Mouse (Mus musculus): ENCODE data around the gene Inpp4b. TPM values are rescaled to one million over a fixed set of nuclear protein-coding genes. Genes with fewer than 3 reads are reported as not detected.

The Inpp4b gene
- polyA plus RNA-seq, 1 experiment from 2014 or later: 6.0 TPM

- Histone ChIP-seq H3K9me3 (ENCODE audit: control insufficient read depth, low read length) (no peaks in the 10 kb centered on the region), H3K36me3 (ENCODE audit: control insufficient read depth, insufficient read depth, low read length) (no peaks in the 10 kb centered on the region), H3K4me3 (ENCODE audit: low read length) (no peak overlapping the region), H3K4me1 (ENCODE audit: control insufficient read depth, insufficient read depth, low read length) (no peaks in the 10 kb centered on the region), H3K27me3 (replicated peaks; ENCODE audit: control insufficient read depth, insufficient read depth, low read length) (no peaks in the 10 kb centered on the region), H3K4me2 (ENCODE audit: low read depth, low read length) (no peak overlapping the region), H3K9ac (ENCODE audit: low read depth, low read length) (no peak overlapping the region), H3K27ac (ENCODE audit: low read length) (no peak overlapping the region)
- WGBS: 74% methylated on average over 2 of the region's 2 CpGs
- no peak for ATAC-seq
Measured at GRCm38 (mm10) chr8:81449798-81450197, 107.4 kb downstream of the Inpp4b start.

GRCm38 (mm10) chr8:81452082-81452481, 109.7 kb downstream of the Inpp4b start:
- WGBS: 57% methylated on average over 6 of the region's 6 CpGs
- no peaks in the 10 kb centered on the region for H3K4me1 ChIP-seq (ENCODE audit: control insufficient read depth, insufficient read depth, low read length)
- no peaks in the 10 kb centered on the region for H3K36me3 ChIP-seq (ENCODE audit: control insufficient read depth, insufficient read depth, low read length)

DNA sequence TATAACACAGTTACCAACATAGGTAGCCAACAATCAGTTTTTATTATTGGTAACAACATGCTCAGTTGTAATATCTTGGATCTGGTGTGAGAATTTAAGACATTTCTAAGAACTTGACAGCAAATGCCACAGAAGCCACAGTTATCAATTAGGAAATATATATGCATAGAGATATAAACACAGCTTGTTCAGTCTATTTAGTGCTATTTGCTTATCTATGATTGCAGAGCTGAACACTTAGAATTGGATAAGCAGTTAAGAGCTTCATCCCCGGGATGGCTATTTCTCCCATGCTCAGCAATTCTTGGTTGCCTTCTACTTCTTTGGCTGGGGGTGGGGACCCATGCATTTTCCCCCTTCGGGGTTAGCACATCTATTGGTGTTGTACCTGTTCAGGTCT, 112.5 kb downstream of the Inpp4b start:
- Histone ChIP-seq H3K9ac (ENCODE audit: low read depth, low read length) (no peak overlapping the region), H3K9me3 (ENCODE audit: control insufficient read depth, low read length) (no peaks in the 10 kb centered on the region), H3K4me3 (ENCODE audit: low read length) (no peak overlapping the region), H3K27me3 (replicated peaks; ENCODE audit: control insufficient read depth, insufficient read depth, low read length) (no peaks in the 10 kb centered on the region), H3K27ac (ENCODE audit: low read length) (no peak overlapping the region), H3K4me1 (ENCODE audit: control insufficient read depth, insufficient read depth, low read length) (no peaks in the 10 kb centered on the region), H3K36me3 (ENCODE audit: control insufficient read depth, insufficient read depth, low read length) (no peaks in the 10 kb centered on the region), H3K4me2 (ENCODE audit: low read depth, low read length) (no peak overlapping the region)
- 72% methylated on average over 2 of the region's 2 CpGs for WGBS
- ATAC-seq: no peak

More at GRCm38 (mm10) chr8:81452082-81452481, 109.7 kb downstream of the Inpp4b start:
- Histone ChIP-seq H3K4me2 (ENCODE audit: low read depth, low read length) (no peak overlapping the region), H3K9me3 (ENCODE audit: control insufficient read depth, low read length) (no peaks in the 10 kb centered on the region), H3K27me3 (replicated peaks; ENCODE audit: control insufficient read depth, insufficient read depth, low read length) (no peaks in the 10 kb centered on the region), H3K4me3 (ENCODE audit: low read length) (no peak overlapping the region), H3K27ac (ENCODE audit: low read length) (no peak overlapping the region), H3K9ac (ENCODE audit: low read depth, low read length) (no peak overlapping the region)
- no peak for ATAC-seq

- H3K9me3 ChIP-seq (ENCODE audit: control insufficient read depth, low read length): no peaks in the 10 kb centered on the region
- no peaks in the 10 kb centered on the region for H3K36me3 ChIP-seq (ENCODE audit: control insufficient read depth, insufficient read depth, low read length)
- no peak overlapping the region for H3K9ac ChIP-seq (ENCODE audit: low read depth, low read length)
- no peak for ATAC-seq
- no peak overlapping the region for H3K4me2 ChIP-seq (ENCODE audit: low read depth, low read length)
- H3K27me3 ChIP-seq (replicated peaks; ENCODE audit: control insufficient read depth, insufficient read depth, low read length): no peaks in the 10 kb centered on the region
- H3K4me3 ChIP-seq (ENCODE audit: low read length): no peak overlapping the region
- H3K4me1 ChIP-seq (ENCODE audit: control insufficient read depth, insufficient read depth, low read length): no peaks in the 10 kb centered on the region
- H3K27ac ChIP-seq (ENCODE audit: low read length): no peak overlapping the region
- 84% methylated on average over 3 of the region's 3 CpGs for WGBS
Measured at GRCm38 (mm10) chr8:81463762-81464161, 121.4 kb downstream of the Inpp4b start.

GRCm38 (mm10) chr8:81466776-81467175, 124.4 kb downstream of the Inpp4b start:
- H3K4me1 ChIP-seq (ENCODE audit: control insufficient read depth, insufficient read depth, low read length): no peaks in the 10 kb centered on the region
- 74% methylated on average over 2 of the region's 2 CpGs for WGBS
- H3K27ac ChIP-seq (ENCODE audit: low read length): no peak overlapping the region
- H3K4me2 ChIP-seq (ENCODE audit: low read depth, low read length): no peak overlapping the region
- no peak overlapping the region for H3K4me3 ChIP-seq (ENCODE audit: low read length)
- ATAC-seq: no peak
- H3K9me3 ChIP-seq (ENCODE audit: control insufficient read depth, low read length): no peaks in the 10 kb centered on the region
- no peak overlapping the region for H3K9ac ChIP-seq (ENCODE audit: low read depth, low read length)
- H3K27me3 ChIP-seq (replicated peaks; ENCODE audit: control insufficient read depth, insufficient read depth, low read length): no peaks in the 10 kb centered on the region
- H3K36me3 ChIP-seq (ENCODE audit: control insufficient read depth, insufficient read depth, low read length): no peaks in the 10 kb centered on the region

GRCm38 (mm10) chr8:81478674-81479073, 136.3 kb downstream of the Inpp4b start:
- no peaks in the 10 kb centered on the region for H3K9me3 ChIP-seq (ENCODE audit: control insufficient read depth, low read length)
- no peaks in the 10 kb centered on the region for H3K36me3 ChIP-seq (ENCODE audit: control insufficient read depth, insufficient read depth, low read length)
- WGBS: 36% methylated on average over 3 of the region's 3 CpGs
- H3K4me3 ChIP-seq (ENCODE audit: low read length): no peak overlapping the region
- H3K4me1 ChIP-seq (ENCODE audit: control insufficient read depth, insufficient read depth, low read length): no peaks in the 10 kb centered on the region
- H3K9ac ChIP-seq (ENCODE audit: low read depth, low read length): no peak overlapping the region
- H3K4me2 ChIP-seq (ENCODE audit: low read depth, low read length): no peak overlapping the region
- no peak overlapping the region for H3K27ac ChIP-seq (ENCODE audit: low read length)
- ATAC-seq: no peak
- no peaks in the 10 kb centered on the region for H3K27me3 ChIP-seq (replicated peaks; ENCODE audit: control insufficient read depth, insufficient read depth, low read length)

- ATAC-seq: no peak
- Histone ChIP-seq H3K9me3 (ENCODE audit: control insufficient read depth, low read length) (no peaks in the 10 kb centered on the region), H3K9ac (ENCODE audit: low read depth, low read length) (no peak overlapping the region), H3K4me3 (ENCODE audit: low read length) (no peak overlapping the region), H3K4me2 (ENCODE audit: low read depth, low read length) (no peak overlapping the region), H3K4me1 (ENCODE audit: control insufficient read depth, insufficient read depth, low read length) (no peaks in the 10 kb centered on the region), H3K27ac (ENCODE audit: low read length) (no peak overlapping the region), H3K27me3 (replicated peaks; ENCODE audit: control insufficient read depth, insufficient read depth, low read length) (no peaks in the 10 kb centered on the region), H3K36me3 (ENCODE audit: control insufficient read depth, insufficient read depth, low read length) (no peaks in the 10 kb centered on the region)
- WGBS: 80% methylated on average over 1 of the region's 1 CpGs
Measured at GRCm38 (mm10) chr8:81483834-81484233, 141.5 kb downstream of the Inpp4b start.

GRCm38 (mm10) chr8:81485626-81486025, 143.3 kb downstream of the Inpp4b start:
- Histone ChIP-seq H3K27ac (ENCODE audit: low read length) (no peak overlapping the region), H3K27me3 (replicated peaks; ENCODE audit: control insufficient read depth, insufficient read depth, low read length) (no peaks in the 10 kb centered on the region), H3K4me2 (ENCODE audit: low read depth, low read length) (no peak overlapping the region), H3K9me3 (ENCODE audit: control insufficient read depth, low read length) (no peaks in the 10 kb centered on the region), H3K4me3 (ENCODE audit: low read length) (no peak overlapping the region), H3K9ac (ENCODE audit: low read depth, low read length) (no peak overlapping the region), H3K36me3 (ENCODE audit: control insufficient read depth, insufficient read depth, low read length) (no peaks in the 10 kb centered on the region), H3K4me1 (ENCODE audit: control insufficient read depth, insufficient read depth, low read length) (no peaks in the 10 kb centered on the region)
- ATAC-seq: no peak
- WGBS: 78% methylated on average over 1 of the region's 1 CpGs

DNA sequence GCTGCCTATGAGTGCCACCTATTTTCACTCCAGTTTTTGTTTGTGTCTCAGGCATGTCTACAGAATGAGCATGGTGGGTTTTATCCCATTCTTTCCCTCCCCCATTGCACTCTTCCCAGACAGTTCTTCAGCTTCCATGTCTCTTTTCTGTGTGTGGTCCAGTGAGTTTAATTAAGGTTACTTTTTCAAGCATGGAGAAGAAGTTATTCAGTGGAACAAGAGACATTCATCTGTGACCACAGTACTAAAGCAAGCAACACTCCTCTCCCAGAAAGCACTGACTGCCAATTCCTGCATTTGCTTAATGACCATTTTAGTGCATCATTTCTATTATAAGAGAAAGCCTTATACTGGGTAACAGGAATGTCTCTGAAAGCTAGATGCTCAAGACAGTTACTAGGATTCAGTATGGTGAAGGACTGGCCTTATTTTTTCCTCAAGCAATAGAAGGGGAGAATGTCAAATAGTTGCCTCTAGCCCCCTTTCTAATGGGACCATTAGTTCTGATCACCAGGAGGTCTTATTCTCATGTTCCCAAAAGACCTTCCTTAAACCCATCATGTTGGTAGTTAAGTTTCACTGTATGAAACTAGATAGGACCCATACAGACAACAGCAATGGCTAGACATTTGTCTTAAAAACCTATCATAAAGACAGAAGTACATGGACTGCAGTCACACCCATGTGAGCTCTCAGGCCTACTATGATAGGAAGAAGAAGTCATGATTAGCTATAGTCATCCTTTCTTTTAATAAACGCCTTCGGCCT, 147.7 kb downstream of the Inpp4b start:
- no peak overlapping the region for H3K4me2 ChIP-seq (ENCODE audit: low read depth, low read length)
- no peak for ATAC-seq
- no peaks in the 10 kb centered on the region for H3K27me3 ChIP-seq (replicated peaks; ENCODE audit: control insufficient read depth, insufficient read depth, low read length)
- no peak overlapping the region for H3K4me3 ChIP-seq (ENCODE audit: low read length)
- no peak overlapping the region for H3K27ac ChIP-seq (ENCODE audit: low read length)
- no peaks in the 10 kb centered on the region for H3K4me1 ChIP-seq (ENCODE audit: control insufficient read depth, insufficient read depth, low read length)
- H3K9ac ChIP-seq (ENCODE audit: low read depth, low read length): no peak overlapping the region
- H3K9me3 ChIP-seq (ENCODE audit: control insufficient read depth, low read length): no peaks in the 10 kb centered on the region
- 83% methylated on average over 2 of the region's 2 CpGs for WGBS
- H3K36me3 ChIP-seq (ENCODE audit: control insufficient read depth, insufficient read depth, low read length): no peaks in the 10 kb centered on the region
